Mouse (Mus musculus) testis, adult 2 months (tissue): ENCODE data around the gene Tbc1d4. TPM values are rescaled to one million over a fixed set of nuclear protein-coding genes. Genes with fewer than 3 reads are reported as not detected.
A peak's percentile ranks its signal among the peaks of the same experiment; 100 is the strongest.

Source experiments
- H3K27ac ChIP-seq: fragments of 200-500 bp; 2 replicates; pipeline ENCODE4 v1.5.1; 2012; ENCODE audit warnings: low read depth, low read length; ENCODE audit not compliant: control insufficient read depth, insufficient read depth
- H3K27me3 ChIP-seq: fragments of 200-500 bp; 2 replicates; pipeline ENCODE4 v1.6.1; 2012; ENCODE audit warnings: mild to moderate bottlenecking, low read length, moderate library complexity; ENCODE audit not compliant: control insufficient read depth, insufficient read depth
- H3K36me3 ChIP-seq: fragments of 200-500 bp; 2 replicates; pipeline ENCODE4 v1.6.1; 2012; ENCODE audit warnings: mild to moderate bottlenecking, low read length; ENCODE audit not compliant: control insufficient read depth, insufficient read depth
- H3K4me1 ChIP-seq: fragments of 200-500 bp; 2 replicates; pipeline ENCODE4 v1.6.1; 2012; ENCODE audit warnings: low read length; ENCODE audit not compliant: control insufficient read depth, insufficient read depth
- H3K4me3 ChIP-seq: fragments of 200-500 bp; 2 replicates; pipeline ENCODE4 v1.5.1; 2012; ENCODE audit warnings: low read depth, mild to moderate bottlenecking, low read length, moderate library complexity, mixed read lengths; ENCODE audit not compliant: control insufficient read depth
- CTCF ChIP-seq: fragments of 200-500 bp; IDR thresholded peaks from 2 replicates; pipeline ENCODE4 v1.5.1; 2012; ENCODE audit warnings: low read depth, mild to moderate bottlenecking, inconsistent platforms, low read length, moderate library complexity; ENCODE audit not compliant: control insufficient read depth, insufficient read depth, insufficient replicate concordance
- POLR2A ChIP-seq: fragments of 200-500 bp; IDR thresholded peaks from 2 replicates; pipeline ENCODE4 v1.6.1; 2012; ENCODE audit warnings: low read depth, mild to moderate bottlenecking, inconsistent platforms, low read length, moderate library complexity; ENCODE audit not compliant: control insufficient read depth
- polyA plus RNA-seq: library from polyadenylated mRNA; depleted of rRNA; stranded (reverse); fragments of >200 nt; gene quantifications from 2 replicates; pipeline ENCODE4 v1.2.3, GENCODE M21; 2012

Tbc1d4 gene
- polyA plus RNA-seq, 1 experiment, result 2.2 TPM

- TF ChIP-seq CTCF (no peak), POLR2A (no peak)
- peaks cover 7% of the 10 kb centered on the region for H3K4me1 ChIP-seq
- H3K27me3 ChIP-seq, result no peaks in the 10 kb centered on the region
- H3K27ac ChIP-seq, result 0 out of 2 replicates have a peak overlapping the region, but pooled peaks have one; percentile 6
- no peak overlapping the region for H3K4me3 ChIP-seq
- no peaks in the 10 kb centered on the region for H3K36me3 ChIP-seq
These were observed 4.2 kb upstream of the Tbc1d4 start for GRCm38 (mm10) chr14:101613206-101613605.

GRCm38 (mm10) chr14:101610701-101611100, 1.7 kb upstream of the Tbc1d4 start:
- no peak for TF ChIP-seq POLR2A
- no peak for TF ChIP-seq CTCF
- Histone ChIP-seq H3K4me3 (no peak overlapping the region), H3K36me3 (no peaks in the 10 kb centered on the region), H3K27ac (no peak overlapping the region), H3K27me3 (no peaks in the 10 kb centered on the region), H3K4me1 (peaks cover 15% of the 10 kb centered on the region)

GRCm38 (mm10) chr14:101607631-101608518, 1.1 kb downstream of the Tbc1d4 start:
- H3K4me3 ChIP-seq, result peak overlapping the region; percentile 87
- TF ChIP-seq CTCF (no peak), POLR2A (no peak)
- peaks cover 15% of the 10 kb centered on the region for H3K4me1 ChIP-seq
- no peaks in the 10 kb centered on the region for H3K36me3 ChIP-seq
- no peaks in the 10 kb centered on the region for H3K27me3 ChIP-seq
- no peak overlapping the region; the same call in 1 of the 2 replicates for H3K27ac ChIP-seq

GRCm38 (mm10) chr14:101605843-101606242, 3.1 kb downstream of the Tbc1d4 start:
- H3K4me1 ChIP-seq, result peaks cover 15% of the 10 kb centered on the region
- H3K27me3 ChIP-seq, result no peaks in the 10 kb centered on the region
- H3K4me3 ChIP-seq, result no peak overlapping the region
- H3K36me3 ChIP-seq, result no peaks in the 10 kb centered on the region
- no peak overlapping the region for H3K27ac ChIP-seq
- TF ChIP-seq POLR2A (no peak), CTCF (no peak)

GRCm38 (mm10) chr14:101602851-101603250, 6.1 kb downstream of the Tbc1d4 start:
- Histone ChIP-seq H3K4me1 (peaks cover 6% of the 10 kb centered on the region), H3K27ac (no peak overlapping the region), H3K4me3 (no peak overlapping the region), H3K27me3 (no peaks in the 10 kb centered on the region), H3K36me3 (no peaks in the 10 kb centered on the region)
- TF ChIP-seq POLR2A (no peak), CTCF (no peak)

GRCm38 (mm10) chr14:101597096-101597715, 11.8 kb downstream of the Tbc1d4 start:
- H3K27me3 ChIP-seq, result no peaks in the 10 kb centered on the region
- H3K27ac ChIP-seq, result no peak overlapping the region
- no peak overlapping the region for H3K4me3 ChIP-seq
- TF ChIP-seq CTCF (no peak), POLR2A (no peak)
- H3K4me1 ChIP-seq, result no peaks in the 10 kb centered on the region
- H3K36me3 ChIP-seq, result no peaks in the 10 kb centered on the region

- no peak for TF ChIP-seq POLR2A
- TF ChIP-seq CTCF, result no peak
- no peaks in the 10 kb centered on the region for H3K4me1 ChIP-seq
- no peak overlapping the region for H3K27ac ChIP-seq
- no peak overlapping the region for H3K4me3 ChIP-seq
- H3K36me3 ChIP-seq, result no peaks in the 10 kb centered on the region
- no peaks in the 10 kb centered on the region for H3K27me3 ChIP-seq
These were observed 12.3 kb downstream of the Tbc1d4 start for GRCm38 (mm10) chr14:101596691-101597090.
